Mouse (Mus musculus): Measurements from ENCODE around the gene Vcp. TPM values are rescaled to one million over a fixed set of nuclear protein-coding genes. Genes with fewer than 3 reads are reported as not detected.
"Not testable (repeated sequence)": the region's sequence is repeated elsewhere in the genome, so short reads cannot be mapped to it uniquely, and the experiment has no call there.

The Vcp gene
- total RNA-seq, 2 experiments from 2014 or later, result 71.9 to 149 TPM

DNA sequence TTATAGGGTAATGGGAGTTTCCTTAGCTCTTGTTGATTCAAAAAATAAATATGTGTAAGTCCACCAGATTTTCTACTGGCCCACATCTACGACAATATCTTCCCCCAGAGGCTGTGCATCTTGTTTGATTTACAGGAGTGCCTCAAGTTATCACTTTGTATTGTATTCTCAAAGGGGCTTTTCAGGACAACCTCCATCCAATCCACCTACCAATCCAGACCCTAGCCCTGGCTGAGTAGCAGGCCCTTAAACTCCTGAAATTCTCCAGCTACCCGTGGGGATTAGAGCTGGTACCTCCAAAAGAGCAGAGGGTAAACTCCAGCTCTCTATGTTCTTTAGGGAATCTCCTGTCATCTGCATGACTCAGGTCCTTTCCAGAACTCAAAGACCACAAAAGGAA lies 2.3 kb downstream of the Vcp start:
- ATAC-seq (replicated peaks; ENCODE audit: low FRiP score, poor library complexity, severe bottlenecking), result no peak

DNA sequence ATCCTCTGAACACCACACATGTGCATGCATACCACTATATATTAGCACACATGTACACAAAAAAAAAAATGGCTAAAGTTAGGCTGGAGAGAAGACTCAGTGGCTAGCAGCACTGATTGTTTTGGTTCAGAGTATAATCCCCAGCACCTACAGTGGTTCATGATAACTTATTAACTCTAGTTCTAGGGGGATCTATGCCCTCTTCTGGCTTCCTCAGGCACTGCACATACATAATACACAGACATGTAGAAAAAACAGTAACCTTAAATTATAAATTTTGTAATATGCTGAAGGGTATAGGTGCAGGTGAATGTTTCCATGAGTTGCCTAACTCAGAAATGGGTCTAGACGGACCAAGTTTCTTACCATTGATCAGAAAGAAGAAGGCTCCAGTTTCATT lies 12.0 kb downstream of the Vcp start:
- 0 out of 2 replicates have a peak, but pooled peaks have one; percentile 53 for ATAC-seq (replicated peaks; ENCODE audit: low FRiP score, poor library complexity, severe bottlenecking)

DNA sequence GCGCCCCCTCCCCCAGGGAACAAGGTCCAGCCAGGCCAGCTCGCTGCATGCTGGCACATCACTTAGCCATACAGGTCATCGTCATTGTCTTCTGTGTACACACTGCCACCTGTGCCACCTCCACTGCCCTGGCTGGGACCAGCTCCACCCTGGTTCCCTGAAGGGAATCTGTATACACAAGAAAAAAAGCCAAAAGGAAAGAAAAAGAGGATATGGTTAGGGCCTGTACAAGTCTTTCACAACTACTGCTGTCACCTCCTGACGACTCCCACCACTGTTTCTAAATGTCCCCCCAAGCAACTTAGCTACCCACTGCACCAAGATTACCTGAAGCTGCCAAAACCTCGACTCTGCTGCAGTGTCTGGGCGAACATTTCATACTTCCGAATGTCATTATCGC lies 19.8 kb downstream of the Vcp start:
- not testable (repeated sequence) for ATAC-seq (replicated peaks; ENCODE audit: low FRiP score, poor library complexity, severe bottlenecking)

DNA sequence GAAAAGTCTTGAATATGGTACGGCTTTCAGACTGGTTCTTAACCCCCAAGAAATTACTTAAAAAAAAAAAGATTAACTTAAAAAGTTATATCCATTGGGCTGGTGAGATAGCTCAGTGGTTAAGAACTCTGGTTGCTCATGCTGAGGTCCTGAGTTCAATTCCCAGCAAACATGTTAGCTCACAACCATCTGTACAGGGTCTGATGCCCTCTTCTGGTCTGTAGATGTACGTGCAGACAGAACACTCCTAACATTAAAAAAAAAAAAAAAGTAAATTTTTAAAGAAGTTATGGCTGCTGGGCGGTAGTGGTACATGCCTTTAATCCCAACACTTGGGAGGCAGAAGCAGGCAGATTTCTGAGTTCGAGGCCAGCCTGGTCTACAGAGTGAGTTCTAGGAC lies 22.2 kb downstream of the Vcp start:
- ATAC-seq (replicated peaks; ENCODE audit: low FRiP score, poor library complexity, severe bottlenecking), result 0 out of 2 replicates have a peak, but pooled peaks have one; percentile 49

DNA sequence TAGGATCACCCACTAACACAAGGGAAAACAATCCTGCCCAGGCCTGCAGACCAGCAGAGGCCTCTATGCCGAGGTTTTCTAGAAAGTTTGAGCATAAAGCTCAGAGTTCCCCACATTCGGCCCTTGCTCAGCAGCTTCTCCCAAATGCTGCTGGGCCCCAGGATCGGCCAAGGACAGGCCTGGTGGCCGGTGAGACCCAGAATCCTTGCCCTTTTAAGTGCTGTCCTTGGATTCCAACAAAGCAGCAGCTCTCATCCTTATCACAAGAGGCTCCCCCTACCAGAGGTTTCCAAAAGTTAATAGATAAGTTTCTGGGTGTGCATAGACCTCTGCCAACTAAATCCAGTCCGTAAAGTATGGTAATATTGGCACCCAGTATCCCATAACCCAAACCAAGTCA lies 26.4 kb downstream of the Vcp start:
- ATAC-seq (replicated peaks; ENCODE audit: low FRiP score, poor library complexity, severe bottlenecking), result no peak

DNA sequence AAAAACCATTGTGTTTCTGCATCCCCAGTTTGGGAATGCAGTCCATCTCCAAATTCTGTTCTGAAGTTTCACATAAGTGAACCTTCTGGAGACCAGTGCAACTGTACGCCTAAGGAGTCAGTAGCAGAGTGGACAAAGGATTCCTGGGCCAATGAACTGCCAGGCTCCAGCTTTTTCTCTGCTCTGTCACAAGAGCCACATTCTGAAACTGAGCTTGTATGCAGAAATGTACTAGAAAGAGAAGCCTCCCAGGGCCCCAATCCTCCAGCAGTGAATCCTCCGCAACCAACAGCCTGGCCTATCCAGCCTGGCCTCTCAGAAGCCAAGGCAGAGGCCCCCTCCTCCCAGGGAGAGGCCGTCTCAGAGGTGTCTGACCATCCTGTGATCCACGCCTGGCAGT lies 27.4 kb downstream of the Vcp start:
- ATAC-seq (replicated peaks; ENCODE audit: low FRiP score, poor library complexity, severe bottlenecking), result no peak

DNA sequence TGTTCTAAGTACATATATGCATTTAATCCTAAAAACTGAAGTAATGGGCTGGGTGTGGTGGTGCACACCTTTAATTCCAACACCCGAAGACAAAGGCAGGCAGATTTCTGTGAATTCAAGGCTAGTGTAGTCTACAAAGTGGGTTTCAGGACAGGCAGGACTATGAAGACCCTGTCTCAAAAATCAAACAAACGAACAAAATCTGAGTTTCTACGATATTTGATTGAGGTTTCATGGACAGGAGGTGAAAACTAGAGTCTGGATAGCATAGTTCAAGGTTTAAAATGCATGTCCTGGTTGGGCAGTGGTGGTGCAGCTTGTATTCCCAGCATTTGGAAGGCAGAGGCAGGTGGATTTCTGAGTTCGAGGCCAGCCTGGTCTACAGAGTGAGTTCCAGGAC lies 31.0 kb downstream of the Vcp start, which contains the start of gene 1700022I11Rik:
Gene 1700022I11Rik (plus strand): TSS at position 301 of the 400 bp plus-strand sequence.
- ATAC-seq (replicated peaks; ENCODE audit: low FRiP score, poor library complexity, severe bottlenecking), result no peak

DNA sequence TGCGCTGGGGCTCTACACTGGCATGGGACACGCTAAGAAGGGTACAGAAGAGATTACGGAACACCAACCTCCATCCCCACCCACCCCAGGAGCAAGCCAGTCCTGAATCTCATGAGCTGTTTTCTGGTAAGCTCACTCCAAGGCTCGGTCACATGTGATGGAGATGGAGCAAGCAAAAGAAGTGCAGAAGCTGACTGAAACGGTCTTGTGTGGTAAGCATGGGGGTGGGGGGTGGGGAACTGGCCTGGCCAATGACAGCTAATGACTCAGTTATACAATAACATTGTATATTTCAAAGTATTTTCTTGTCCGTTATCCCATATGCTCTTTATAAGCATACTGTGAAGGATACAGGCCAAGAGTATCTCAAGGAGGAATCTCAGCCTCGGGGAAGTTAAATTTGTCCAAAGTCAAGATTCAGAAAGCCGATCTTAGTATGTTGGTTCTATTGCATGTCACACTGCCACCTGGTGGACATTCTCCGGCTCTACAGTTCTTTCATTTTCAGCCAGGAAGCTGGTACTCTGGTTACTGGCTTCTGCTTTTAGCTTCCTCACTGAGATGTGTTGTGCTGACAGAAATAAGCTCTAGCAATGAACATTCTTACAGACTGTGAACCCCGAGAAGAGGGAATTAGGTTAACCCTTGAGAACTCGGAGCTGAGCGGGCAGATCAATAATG lies 35.1 kb downstream of the Vcp start:
- ATAC-seq (replicated peaks; ENCODE audit: low FRiP score, poor library complexity, severe bottlenecking), result peak; percentile 79

DNA sequence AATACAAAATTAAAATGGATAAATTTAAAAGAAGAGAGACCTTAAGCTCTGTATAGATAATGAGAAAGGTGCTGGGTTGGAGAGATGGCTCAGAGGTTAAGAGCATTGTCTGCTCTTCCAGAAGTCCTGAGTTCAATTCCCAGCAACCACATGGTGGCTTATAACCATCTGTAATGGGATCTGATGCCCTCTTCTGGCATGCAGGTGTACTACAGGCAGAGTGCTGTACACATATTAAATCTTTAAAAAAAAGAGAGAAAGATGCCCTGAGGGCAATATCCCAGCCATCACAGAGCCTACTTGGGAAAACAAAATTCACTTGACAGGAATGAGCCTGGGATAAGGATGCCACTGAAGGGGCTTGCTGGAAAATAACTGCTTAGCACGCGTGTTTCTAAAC lies 36.8 kb downstream of the Vcp start:
- no peak for ATAC-seq (replicated peaks; ENCODE audit: low FRiP score, poor library complexity, severe bottlenecking)

DNA sequence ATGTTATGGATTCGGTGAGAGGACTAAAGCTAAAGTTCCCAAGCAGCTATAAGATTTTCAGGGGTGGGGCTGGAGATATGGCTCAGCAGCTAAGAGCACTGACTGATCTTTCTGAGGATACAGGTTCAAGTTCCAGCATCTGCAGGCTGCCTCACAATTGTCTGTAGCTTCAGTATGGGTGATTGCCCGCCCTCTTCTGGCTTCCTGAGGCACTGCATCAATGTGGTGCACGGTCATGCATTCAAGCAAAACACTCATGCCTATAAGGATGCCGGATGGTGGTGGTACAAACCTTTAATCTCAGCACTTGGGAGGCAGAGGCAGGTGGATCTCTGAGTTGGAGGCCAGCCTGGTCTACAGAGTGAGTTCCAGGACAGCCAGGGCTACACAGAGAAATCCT lies 38.7 kb downstream of the Vcp start:
- ATAC-seq (replicated peaks; ENCODE audit: low FRiP score, poor library complexity, severe bottlenecking), result peak; percentile 68

DNA sequence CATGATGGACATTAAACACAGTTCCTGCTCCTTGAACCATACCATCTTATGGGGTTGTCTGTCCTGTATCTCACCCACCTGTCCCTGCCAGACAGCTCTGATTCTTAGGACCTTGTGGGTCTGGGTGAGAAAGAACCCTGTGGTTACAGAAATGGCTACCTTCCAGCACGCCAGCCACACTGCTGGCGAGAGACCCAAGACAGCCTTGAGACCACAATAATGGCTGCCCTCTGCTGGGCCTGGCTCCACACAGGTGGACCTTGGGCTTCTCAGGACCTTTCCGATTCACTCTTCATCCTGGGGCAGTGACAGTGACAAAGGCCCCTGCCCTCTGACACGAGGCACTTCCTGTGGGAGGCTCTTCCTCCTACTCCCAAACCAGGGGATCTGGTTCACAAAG lies 40.9 kb downstream of the Vcp start:
- no peak for ATAC-seq (replicated peaks; ENCODE audit: low FRiP score, poor library complexity, severe bottlenecking)

DNA sequence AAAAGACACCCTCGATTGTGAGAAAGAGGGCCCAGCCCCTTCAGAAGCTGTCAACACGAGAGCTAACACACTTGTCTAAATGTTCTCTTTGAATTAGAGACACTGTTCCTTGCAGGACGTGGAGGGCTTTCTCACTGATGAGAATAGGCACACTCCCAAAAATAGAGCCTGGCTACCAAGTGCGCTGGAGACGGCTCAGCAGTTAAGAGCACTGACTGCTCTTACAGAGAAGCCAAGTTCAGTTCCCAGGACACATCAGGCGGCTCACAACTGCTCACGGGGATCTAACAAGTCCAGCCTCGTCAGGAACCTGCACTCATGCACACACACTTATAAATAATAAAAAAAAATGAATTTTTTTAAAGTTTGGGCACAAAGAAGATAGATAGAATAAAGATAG lies 41.4 kb downstream of the Vcp start:
- ATAC-seq (replicated peaks; ENCODE audit: low FRiP score, poor library complexity, severe bottlenecking), result no peak

DNA sequence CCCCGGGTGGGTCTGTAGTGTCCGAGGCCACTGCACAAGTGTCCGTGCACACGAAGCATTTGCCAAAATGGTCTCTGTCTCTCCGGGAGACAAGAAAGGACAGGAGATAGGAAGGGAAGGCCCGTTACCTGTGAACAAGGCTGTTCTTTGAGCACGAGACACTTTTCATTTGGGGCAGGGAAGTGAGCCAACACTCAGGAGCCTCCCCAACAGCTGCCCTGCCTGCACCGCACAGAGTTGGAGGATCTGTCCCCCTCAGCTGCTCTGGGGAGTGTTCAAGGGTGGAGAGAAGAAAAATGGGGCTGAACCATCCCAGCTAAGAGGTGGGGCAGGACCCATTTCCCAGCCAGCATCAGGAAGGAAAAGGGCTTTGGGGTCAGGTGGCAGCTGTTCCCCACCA lies 42.3 kb downstream of the Vcp start:
- no peak for ATAC-seq (replicated peaks; ENCODE audit: low FRiP score, poor library complexity, severe bottlenecking)

DNA sequence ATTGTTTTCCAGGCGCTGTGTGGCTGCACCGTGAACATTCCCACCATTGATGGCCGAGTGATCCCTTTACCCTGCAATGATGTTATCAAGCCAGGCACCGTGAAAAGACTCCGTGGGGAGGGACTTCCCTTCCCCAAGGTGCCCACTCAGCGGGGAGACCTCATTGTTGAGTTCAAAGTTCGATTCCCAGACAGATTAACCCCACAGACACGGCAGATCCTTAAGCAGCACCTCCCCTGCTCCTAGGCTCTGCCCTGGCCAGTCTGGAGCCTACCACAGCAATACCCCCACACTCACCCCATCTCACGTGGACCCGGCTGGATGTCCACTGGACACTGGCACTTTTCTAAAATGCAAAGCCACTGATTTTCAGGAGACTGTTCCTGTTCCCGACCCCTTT lies 43.0 kb downstream of the Vcp start:
- ATAC-seq (replicated peaks; ENCODE audit: low FRiP score, poor library complexity, severe bottlenecking), result no peak

DNA sequence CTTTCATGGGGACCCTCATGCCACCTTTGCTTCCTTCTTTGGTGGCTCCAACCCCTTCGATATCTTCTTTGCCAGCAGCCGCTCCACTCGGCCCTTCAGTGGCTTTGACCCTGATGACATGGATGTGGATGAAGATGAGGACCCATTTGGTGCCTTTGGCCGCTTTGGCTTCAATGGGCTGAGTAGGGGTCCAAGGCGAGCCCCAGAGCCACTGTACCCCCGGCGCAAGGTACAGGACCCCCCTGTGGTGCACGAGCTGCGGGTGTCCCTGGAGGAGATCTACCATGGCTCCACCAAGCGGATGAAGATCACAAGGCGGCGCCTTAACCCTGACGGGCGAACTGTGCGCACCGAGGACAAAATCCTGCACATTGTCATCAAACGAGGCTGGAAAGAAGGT lies 43.7 kb downstream of the Vcp start:
- ATAC-seq (replicated peaks; ENCODE audit: low FRiP score, poor library complexity, severe bottlenecking), result no peak

DNA sequence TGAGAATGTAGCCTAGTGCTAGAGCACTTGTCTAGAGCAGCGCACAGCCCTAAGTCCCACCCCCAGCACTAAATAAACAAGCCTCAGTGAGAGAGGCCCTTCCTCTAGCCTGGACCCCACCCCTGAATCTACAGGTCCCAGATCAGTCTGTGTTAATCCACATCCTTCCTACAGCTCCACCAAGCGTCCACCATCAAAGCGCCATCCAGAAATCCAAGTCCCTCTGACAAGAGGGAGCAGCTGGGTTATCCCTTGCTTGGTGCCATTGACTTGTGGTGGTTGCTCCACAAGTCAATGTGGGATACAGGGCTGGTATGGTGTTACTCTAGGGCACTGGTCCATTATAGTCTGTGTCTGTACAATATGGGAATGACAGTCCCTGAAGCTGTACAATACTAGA lies 45.1 kb downstream of the Vcp start:
- no peak for ATAC-seq (replicated peaks; ENCODE audit: low FRiP score, poor library complexity, severe bottlenecking)

DNA sequence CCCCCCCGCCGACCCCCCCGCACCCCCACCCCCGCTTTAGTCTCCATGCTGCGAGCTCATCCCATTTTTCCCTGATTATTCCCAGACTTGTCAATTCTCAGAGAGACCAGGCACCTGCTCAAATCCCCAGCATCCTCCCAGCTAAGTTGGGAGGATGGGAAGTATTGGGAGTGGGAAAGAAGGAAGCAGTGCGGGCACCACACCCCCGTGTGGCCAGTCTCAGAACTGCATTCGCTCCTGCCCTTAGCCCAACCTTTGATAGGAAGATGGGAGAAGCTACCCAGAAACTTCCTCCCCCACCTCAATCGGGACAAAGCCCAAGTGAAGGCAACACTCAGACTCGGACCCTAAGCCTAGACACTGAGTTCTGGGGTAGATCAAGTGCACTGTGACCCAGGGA lies 46.0 kb downstream of the Vcp start:
- ATAC-seq (replicated peaks; ENCODE audit: low FRiP score, poor library complexity, severe bottlenecking), result 0 out of 2 replicates have a peak, but pooled peaks have one; percentile 19

DNA sequence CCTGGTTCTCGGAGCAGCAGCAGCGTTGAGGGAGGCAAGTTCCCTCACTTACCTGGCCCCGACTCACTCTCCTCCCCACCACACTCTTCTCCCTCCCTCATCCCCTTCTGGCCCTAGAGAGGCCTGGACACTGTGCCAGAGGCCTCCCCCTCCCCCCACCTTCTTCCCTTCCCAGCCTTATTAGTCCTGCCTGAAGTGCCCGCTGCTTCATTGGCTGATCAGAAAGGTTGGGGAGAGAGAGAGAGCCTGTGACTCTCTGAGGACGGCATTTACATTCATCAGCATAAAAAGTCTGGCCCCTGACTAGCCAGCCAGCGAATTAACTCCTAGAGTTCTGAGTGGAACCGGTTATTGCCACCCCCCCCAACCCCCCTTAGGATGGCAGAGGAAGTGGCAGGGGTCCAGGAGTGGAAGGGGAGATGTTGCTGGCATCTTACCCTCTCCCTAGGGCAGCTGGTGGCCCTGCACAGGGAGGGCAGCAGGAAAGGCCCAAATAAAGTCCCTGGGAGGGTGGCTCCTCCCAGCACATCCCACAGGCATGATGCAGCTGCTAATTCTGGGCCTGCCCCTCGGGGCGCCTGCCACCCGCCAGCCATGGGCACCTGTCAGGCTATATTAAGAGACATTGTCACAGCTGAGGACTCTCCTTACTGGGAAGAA lies 46.7 kb downstream of the Vcp start:
- no peak for ATAC-seq (replicated peaks; ENCODE audit: low FRiP score, poor library complexity, severe bottlenecking)

DNA sequence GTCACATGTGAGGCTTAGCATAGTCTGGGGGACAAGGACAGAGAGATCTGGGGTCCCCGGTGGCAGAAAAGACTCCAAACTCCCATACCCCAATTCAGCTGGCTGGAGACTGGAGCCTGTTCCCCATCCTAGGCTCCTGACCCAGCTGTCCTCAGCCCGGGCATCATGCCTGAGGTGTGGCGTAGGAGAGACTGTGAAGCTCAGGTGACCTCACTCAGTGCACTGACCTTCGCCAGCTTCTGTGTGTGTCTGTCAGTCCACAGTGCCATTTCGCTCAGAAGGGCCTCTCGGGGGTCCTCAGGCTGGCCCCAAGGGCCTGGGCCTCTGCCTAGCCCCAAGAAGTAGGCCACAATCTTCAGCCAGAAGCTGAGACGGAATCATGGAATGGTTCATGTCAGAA lies 47.7 kb downstream of the Vcp start:
- ATAC-seq (replicated peaks; ENCODE audit: low FRiP score, poor library complexity, severe bottlenecking), result no peak

DNA sequence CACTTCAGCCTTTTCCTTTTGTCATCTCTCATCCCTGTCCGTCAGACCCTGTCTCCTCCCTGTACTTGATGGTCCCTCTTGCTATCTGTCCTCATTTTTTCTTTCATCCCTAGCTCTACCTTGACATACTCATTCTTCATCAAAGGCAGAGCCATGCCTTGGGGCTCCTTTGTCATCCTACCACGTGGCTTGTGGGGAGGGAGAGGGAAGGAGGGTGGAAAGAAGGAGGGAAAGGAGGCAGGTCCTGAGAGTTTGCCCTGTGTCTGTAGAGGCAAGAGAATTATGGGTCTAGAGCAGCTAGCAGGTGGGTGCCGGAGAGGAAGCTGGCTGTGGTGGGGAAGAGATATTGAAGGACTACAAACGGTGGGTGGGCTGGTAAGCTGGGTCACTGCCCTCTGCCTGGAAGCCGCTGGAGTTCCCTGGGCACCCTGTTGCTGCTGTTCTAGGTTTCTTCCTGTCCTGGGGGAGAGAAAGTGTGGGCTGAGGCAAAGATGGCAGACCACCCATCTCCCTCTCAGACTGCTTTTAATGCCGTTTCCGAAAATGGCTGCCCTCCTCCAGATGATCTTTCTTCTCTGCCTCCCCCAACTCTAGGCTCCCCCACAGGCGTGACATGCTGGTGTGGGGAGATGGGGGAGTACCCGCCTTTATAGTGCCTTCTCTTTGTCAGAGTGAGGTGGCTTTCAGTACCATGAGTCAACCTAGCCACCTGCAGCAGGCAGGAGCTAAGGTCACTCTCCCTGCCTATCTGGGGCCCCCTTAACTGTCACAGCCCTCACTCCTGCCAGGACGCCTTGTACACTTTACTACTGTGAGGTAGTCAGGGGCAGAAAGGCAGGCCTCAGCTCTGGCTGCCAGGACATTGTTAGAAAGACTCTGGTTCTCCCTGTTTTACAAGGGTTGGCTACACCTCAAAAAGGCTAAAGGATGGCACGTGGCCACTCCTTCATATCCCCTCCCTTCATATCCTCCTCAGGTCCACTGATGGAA lies 48.8 kb downstream of the Vcp start:
- ATAC-seq (replicated peaks; ENCODE audit: low FRiP score, poor library complexity, severe bottlenecking), result no peak
